Mouse (Mus musculus): ENCODE results near the gene Zfhx3.

DNA sequence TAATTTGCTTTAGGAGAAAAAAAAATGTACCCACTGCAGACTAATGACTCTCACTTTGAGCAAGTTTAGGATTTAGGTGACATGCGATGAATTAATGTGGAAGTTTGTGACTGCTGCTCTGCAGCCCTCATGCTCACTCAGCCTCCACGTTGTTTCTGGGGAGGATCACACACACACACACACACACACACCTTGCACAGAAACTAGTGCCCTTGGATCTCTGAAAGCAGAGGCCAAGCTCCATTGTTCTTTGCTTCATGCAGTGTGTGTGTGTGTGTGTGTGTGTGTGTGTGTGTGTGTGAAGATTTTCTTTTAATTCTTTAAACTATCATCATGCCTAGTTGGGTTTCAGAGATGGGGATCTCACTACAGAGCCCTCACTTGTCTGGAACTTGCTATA, 1020.7 kb downstream of the Zfhx3 start:
- no peak for TF ChIP-seq POLR2A (IDR thresholded peaks at IDR 0.05; ENCODE audit: borderline replicate concordance, control insufficient read depth, low read depth, low read length)
- no peak for TF ChIP-seq CTCF (IDR thresholded peaks at IDR 0.05; ENCODE audit: control insufficient read depth, insufficient read depth, low read length)
